Mouse (Mus musculus) intestine, embryonic 14.5 days (tissue): ENCODE results near the gene Mif. TPM values are rescaled to one million over a fixed set of nuclear protein-coding genes. Genes with fewer than 3 reads are reported as not detected.
"Not testable (repeated sequence)": the region's sequence is repeated elsewhere in the genome, so short reads cannot be mapped to it uniquely, and the experiment has no call there.

Experiments
- ATAC-seq: fragments of 200-750 bp; cut with Nextera tagmentation; replicated peaks from 2 replicates; pipeline ENCODE4 v1.8.0; 2017; ENCODE audit warnings: low read depth, moderate number of reproducible peaks, moderate TSS enrichment, moderate library complexity; ENCODE audit not compliant: low FRiP score, low TSS enrichment
- DNase-seq: peaks from one replicate; pipeline ENCODE4 v3.0.0-alpha.2; 2018; ENCODE audit warnings: low spot score
- H3K27ac ChIP-seq: fragments of 300-500 bp; sonication (generic); 2 replicates; pipeline ENCODE4 v1.5.1; 2014; ENCODE audit warnings: low read depth, mild to moderate bottlenecking, control low read depth
- H3K27me3 ChIP-seq: fragments of 300-500 bp; sonication (generic); replicated peaks from 2 replicates; pipeline ENCODE4 v1.6.1; 2014; ENCODE audit warnings: low read length, control low read depth; ENCODE audit not compliant: control insufficient read depth, insufficient read depth
- H3K36me3 ChIP-seq: fragments of 300-500 bp; sonication (generic); 2 replicates; pipeline ENCODE4 v1.6.1; 2014; ENCODE audit warnings: low read length, control low read depth; ENCODE audit not compliant: control insufficient read depth, insufficient read depth
- H3K4me1 ChIP-seq: fragments of 300-500 bp; sonication (generic); replicated peaks from 2 replicates; pipeline ENCODE4 v1.6.1; 2014; ENCODE audit warnings: low read length, control low read depth, mixed read lengths; ENCODE audit not compliant: control insufficient read depth, insufficient read depth
- H3K4me2 ChIP-seq: fragments of 300-500 bp; sonication (generic); 2 replicates; pipeline ENCODE4 v1.6.1; 2014; ENCODE audit warnings: low read length
- H3K4me3 ChIP-seq: fragments of 300-500 bp; sonication (generic); 2 replicates; pipeline ENCODE4 v1.5.1; 2014; ENCODE audit warnings: low read depth, low read length, control low read depth, mixed read lengths
- H3K9ac ChIP-seq: fragments of 300-500 bp; sonication (generic); 2 replicates; pipeline ENCODE4 v1.6.1; 2014; ENCODE audit warnings: mild to moderate bottlenecking, low read length
- H3K9me3 ChIP-seq: fragments of 300-500 bp; sonication (generic); 2 replicates; pipeline ENCODE4 v1.6.1; 2016; ENCODE audit warnings: low read length, control low read depth; ENCODE audit not compliant: control insufficient read depth
- WGBS: fragments of 180-500 bp; shearing (Covaris S2); extraction: QIAGEN DNeasy Blood & Tissue Kit; methylation state at CpG from one replicate; pipeline ENCODE4 v1.1.7; 2014; 5-methylcytosine and 5-hydroxymethylcytosine counted together
- polyA plus RNA-seq: library from polyadenylated mRNA; unstranded; fragments of >200 nt; fragmentation: Nextera tagmentation; extraction: Ambion mirVana; gene quantifications from 2 replicates; pipeline ENCODE4 v1.2.1, GENCODE M21; 2014

The Mif gene
- polyA plus RNA-seq, 1 experiment from 2014 or later = 3,193 TPM

GRCm38 (mm10) chr10:75893089-75893750 is 33.2 kb upstream of the Mif start, which contains the start of gene Derl3:
Derl3 (plus strand) TSS chr10:75893413.
- peaks cover 5% of the 10 kb centered on the region; the same call in 1 of the 2 replicates for H3K4me1 ChIP-seq
- peak within 1 kb of the TSS; percentile 83 for H3K4me2 ChIP-seq
- peak; percentile 96 for DNase-seq
- 0 out of 2 replicates have a peak within 1 kb of the TSS, but pooled peaks have one; percentile 3 for H3K27ac ChIP-seq
- no peaks in the 10 kb centered on the region for H3K27me3 ChIP-seq
- peak within 1 kb of the TSS; percentile 38 for H3K4me3 ChIP-seq
- ATAC-seq = peak; percentile 100
- peaks cover 35% of the 10 kb centered on the region for H3K36me3 ChIP-seq
- 3% methylated on average over 51 of the region's 51 CpGs for WGBS
- peak within 1 kb of the TSS; percentile 46 for H3K9ac ChIP-seq
- H3K9me3 ChIP-seq = no peaks in the 10 kb centered on the region

GRCm38 (mm10) chr10:75889406-75890153 is 29.5 kb upstream of the Mif start:
- peaks cover 5% of the 10 kb centered on the region; the same call in 1 of the 2 replicates for H3K4me1 ChIP-seq
- 44% methylated on average over 8 of the region's 8 CpGs for WGBS
- H3K9ac ChIP-seq = no peak overlapping the region
- no peak overlapping the region for H3K27ac ChIP-seq
- no peaks in the 10 kb centered on the region for H3K27me3 ChIP-seq
- H3K4me3 ChIP-seq = no peak overlapping the region
- ATAC-seq (no peak), DNase-seq (no peak)
- H3K4me2 ChIP-seq = no peak overlapping the region
- H3K9me3 ChIP-seq = no peaks in the 10 kb centered on the region
- 0 out of 2 replicates have a peak, but pooled peaks cover 3% of the 10 kb centered on the region for H3K36me3 ChIP-seq

- not testable (repeated sequence) for H3K4me3 ChIP-seq, H3K4me1 ChIP-seq, DNase-seq, H3K9ac ChIP-seq, ATAC-seq, H3K27me3 ChIP-seq, H3K9me3 ChIP-seq, H3K27ac ChIP-seq, H3K4me2 ChIP-seq, H3K36me3 ChIP-seq
- 83% methylated on average over 5 of the region's 5 CpGs for WGBS
Measured at GRCm38 (mm10) chr10:75887504-75887903, 27.5 kb upstream of the Mif start.

- H3K4me1 ChIP-seq = no peaks in the 10 kb centered on the region; the same call in 1 of the 2 replicates
- H3K9me3 ChIP-seq = no peaks in the 10 kb centered on the region
- WGBS = 94% methylated on average over 8 of the region's 8 CpGs
- no peak overlapping the region for H3K4me3 ChIP-seq
- DNase-seq = no peak
- ATAC-seq = no peak
- H3K9ac ChIP-seq = no peak overlapping the region
- H3K27ac ChIP-seq = no peak overlapping the region
- H3K36me3 ChIP-seq = no peaks in the 10 kb centered on the region
- no peak overlapping the region for H3K4me2 ChIP-seq
- no peaks in the 10 kb centered on the region for H3K27me3 ChIP-seq
Measured at GRCm38 (mm10) chr10:75884742-75885141, 24.7 kb upstream of the Mif start.

- Histone ChIP-seq H3K4me2 (peak overlapping the region; percentile 27), H3K27me3 (no peaks in the 10 kb centered on the region), H3K9ac (no peak overlapping the region), H3K27ac (no peak overlapping the region), H3K9me3 (no peaks in the 10 kb centered on the region), H3K4me1 (no peaks in the 10 kb centered on the region; the same call in 1 of the 2 replicates), H3K36me3 (no peaks in the 10 kb centered on the region), H3K4me3 (no peak overlapping the region)
- ATAC-seq = peak; percentile 57
- peak; percentile 69 for DNase-seq
- WGBS = 1% methylated on average over 10 of the region's 10 CpGs
Measured at GRCm38 (mm10) chr10:75883232-75883552, 23.2 kb upstream of the Mif start.

- ATAC-seq = peak; percentile 32; the same call in 1 of the 2 replicates
- H3K27ac ChIP-seq = no peak overlapping the region
- no peak for DNase-seq
- H3K4me1 ChIP-seq = no peaks in the 10 kb centered on the region; the same call in 1 of the 2 replicates
- H3K4me2 ChIP-seq = peak overlapping the region; percentile 27
- no peaks in the 10 kb centered on the region for H3K36me3 ChIP-seq
- WGBS = 8% methylated on average over 15 of the region's 15 CpGs
- H3K9me3 ChIP-seq = no peaks in the 10 kb centered on the region
- no peaks in the 10 kb centered on the region for H3K27me3 ChIP-seq
- no peak overlapping the region for H3K4me3 ChIP-seq
- no peak overlapping the region for H3K9ac ChIP-seq
Measured at GRCm38 (mm10) chr10:75882433-75883231, 22.6 kb upstream of the Mif start.

GRCm38 (mm10) chr10:75881578-75882432 is 21.8 kb upstream of the Mif start:
- Histone ChIP-seq H3K4me3 (no peak overlapping the region), H3K27me3 (no peaks in the 10 kb centered on the region), H3K4me2 (no peak overlapping the region), H3K9ac (no peak overlapping the region), H3K36me3 (no peaks in the 10 kb centered on the region), H3K4me1 (no peaks in the 10 kb centered on the region; the same call in 1 of the 2 replicates), H3K9me3 (no peaks in the 10 kb centered on the region), H3K27ac (no peak overlapping the region)
- WGBS = 15% methylated on average over 20 of the region's 20 CpGs
- DNase-seq = no peak
- 0 out of 2 replicates have a peak, but pooled peaks have one; percentile 34 for ATAC-seq
